Mouse (Mus musculus) heart, adult 2 months (tissue): Measurements from ENCODE around the gene Cacna2d1.

Experiments
- CTCF ChIP-seq: fragments of 200-600 bp; IDR thresholded peaks from 2 replicates; pipeline ENCODE4 v1.8.1; 2022; ENCODE audit warnings: antibody characterized with exemption, mild to moderate bottlenecking, moderate library complexity
- EP300 ChIP-seq: fragments of 200-500 bp; IDR thresholded peaks from 2 replicates; pipeline ENCODE4 v1.6.1; 2011; ENCODE audit warnings: low read depth, low read length, control low read depth; ENCODE audit not compliant: insufficient read depth
- POLR2A ChIP-seq: fragments of 200-500 bp; IDR thresholded peaks from 2 replicates; pipeline ENCODE4 v1.6.1; 2011; ENCODE audit warnings: mild to moderate bottlenecking, low read depth, low read length, control low read depth; ENCODE audit not compliant: insufficient read depth

DNA sequence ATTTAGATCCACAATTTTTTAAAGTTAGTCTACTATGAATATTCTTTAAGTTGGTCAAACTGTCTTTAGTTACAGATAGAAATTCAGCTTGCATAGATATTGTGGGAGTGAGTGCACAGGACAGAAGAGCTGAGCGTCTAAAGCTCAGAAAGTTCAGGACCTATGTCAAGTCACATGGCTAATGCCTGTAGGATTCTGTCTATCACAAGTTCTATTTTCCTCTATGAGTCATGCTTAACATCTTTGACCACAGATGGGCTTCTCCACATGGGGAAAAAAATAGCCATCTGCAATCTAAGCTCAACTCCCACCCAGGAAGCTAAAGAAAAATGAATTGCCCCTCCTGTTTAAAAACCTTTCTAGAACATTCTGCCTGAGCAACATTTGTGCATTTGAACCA lies 483.5 kb downstream of the Cacna2d1 start:
- TF ChIP-seq CTCF (no peak), POLR2A (no peak), EP300 (no peak)
